Mouse (Mus musculus) adrenal gland, adult 8-10 months (tissue): ENCODE measurements around the gene Clptm1. TPM values are rescaled to one million over a fixed set of nuclear protein-coding genes. Genes with fewer than 3 reads are reported as not detected.

ENCODE experiments used
- DNase-seq: peaks from one replicate; pipeline ENCODE4 v3.0.0; 2022
- total RNA-seq, 4 experiments: library from RNA; stranded (reverse); gene quantifications; 2 replicates each; pipeline ENCODE4 v1.2.4; 2022

The Clptm1 gene
- total RNA-seq, 4 experiments from 2014 or later, result 164 to 180 (median 179) TPM

GRCm38 (mm10) chr7:19663940-19664339 is 893 bp downstream of the Clptm1 start:
- no peak for DNase-seq

GRCm38 (mm10) chr7:19652614-19653013 is 12.2 kb downstream of the Clptm1 start:
- no peak for DNase-seq

- no peak for DNase-seq
Measured at GRCm38 (mm10) chr7:19651063-19651786, 13.6 kb downstream of the Clptm1 start.

GRCm38 (mm10) chr7:19641223-19641622 is 23.6 kb downstream of the Clptm1 start:
- DNase-seq, result no peak

- DNase-seq, result no peak
Measured at GRCm38 (mm10) chr7:19635074-19635827, 29.6 kb downstream of the Clptm1 start.

- peak; percentile 90 for DNase-seq
Measured at GRCm38 (mm10) chr7:19634591-19634990, 30.2 kb downstream of the Clptm1 start.

GRCm38 (mm10) chr7:19633855-19634254 is 31.0 kb downstream of the Clptm1 start:
- no peak for DNase-seq

- no peak for DNase-seq
Measured at GRCm38 (mm10) chr7:19633197-19633596, 31.6 kb downstream of the Clptm1 start.

GRCm38 (mm10) chr7:19632720-19633119 is 32.1 kb downstream of the Clptm1 start:
- DNase-seq, result no peak

- no peak for DNase-seq
Measured at GRCm38 (mm10) chr7:19632275-19632674, 32.6 kb downstream of the Clptm1 start.

- DNase-seq, result peak; percentile 90
Measured at GRCm38 (mm10) chr7:19629361-19629734, 35.5 kb downstream of the Clptm1 start, which contains the start of gene Relb. TSS of gene Relb (minus strand) at chr7:19629438.

- DNase-seq, result peak; percentile 98
Measured at GRCm38 (mm10) chr7:19628536-19629360, 36.1 kb downstream of the Clptm1 start.

GRCm38 (mm10) chr7:19628192-19628535 is 36.7 kb downstream of the Clptm1 start:
- DNase-seq, result no peak

GRCm38 (mm10) chr7:19627721-19628120 is 37.1 kb downstream of the Clptm1 start:
- no peak for DNase-seq

- DNase-seq, result no peak
Measured at GRCm38 (mm10) chr7:19623433-19623832, 41.4 kb downstream of the Clptm1 start.

- DNase-seq, result no peak
Measured at GRCm38 (mm10) chr7:19622241-19622640, 42.6 kb downstream of the Clptm1 start.

- no peak for DNase-seq
Measured at GRCm38 (mm10) chr7:19620811-19621210, 44.0 kb downstream of the Clptm1 start.

GRCm38 (mm10) chr7:19619004-19619801 is 45.6 kb downstream of the Clptm1 start:
- DNase-seq, result no peak

GRCm38 (mm10) chr7:19615036-19615577 is 49.7 kb downstream of the Clptm1 start:
- no peak for DNase-seq

GRCm38 (mm10) chr7:19610969-19611368 is 53.9 kb downstream of the Clptm1 start:
- DNase-seq, result no peak

GRCm38 (mm10) chr7:19609641-19610332 is 55.0 kb downstream of the Clptm1 start:
- no peak for DNase-seq
